Mouse (Mus musculus) limb, embryonic 13.5 days (tissue): Measurements from ENCODE around the gene Gpc3. TPM values are rescaled to one million over a fixed set of nuclear protein-coding genes. Genes with fewer than 3 reads are reported as not detected.
"Not testable (repeated sequence)": the region's sequence is repeated elsewhere in the genome, so short reads cannot be mapped to it uniquely, and the experiment has no call there.

ENCODE experiments used
- ATAC-seq: fragments of 200-750 bp; cut with Nextera tagmentation; 2 replicates; pipeline ENCODE4 v1.8.0; 2017; ENCODE audit warnings: low read depth, moderate number of reproducible peaks, moderate TSS enrichment; ENCODE audit not compliant: low FRiP score
- H3K27ac ChIP-seq: fragments of 300-500 bp; sonication (generic); 2 replicates; pipeline ENCODE4 v1.5.1; 2015; ENCODE audit warnings: inconsistent platforms, mild to moderate bottlenecking, moderate library complexity
- H3K27me3 ChIP-seq: fragments of 300-500 bp; sonication (generic); 2 replicates; pipeline ENCODE4 v1.6.1; 2015; ENCODE audit warnings: mild to moderate bottlenecking, inconsistent platforms
- H3K36me3 ChIP-seq: fragments of 300-500 bp; sonication (generic); 2 replicates; pipeline ENCODE4 v1.6.1; 2015; ENCODE audit warnings: inconsistent platforms, mild to moderate bottlenecking, moderate library complexity
- H3K4me1 ChIP-seq: fragments of 300-500 bp; sonication (generic); 2 replicates; pipeline ENCODE4 v1.6.1; 2015; ENCODE audit warnings: inconsistent platforms
- H3K4me2 ChIP-seq: fragments of 300-500 bp; sonication (generic); replicated peaks from 2 replicates; pipeline ENCODE4 v1.6.1; 2015; ENCODE audit warnings: inconsistent platforms, mild to moderate bottlenecking, moderate library complexity
- H3K4me3 ChIP-seq: fragments of 300-500 bp; sonication (generic); 2 replicates; pipeline ENCODE4 v1.5.1; 2015; ENCODE audit warnings: moderate library complexity, mild to moderate bottlenecking, inconsistent platforms
- H3K9ac ChIP-seq: fragments of 300-500 bp; sonication (generic); 2 replicates; pipeline ENCODE4 v1.6.1; 2015; ENCODE audit warnings: mild to moderate bottlenecking, inconsistent platforms
- H3K9me3 ChIP-seq: fragments of 300-500 bp; sonication (generic); 2 replicates; pipeline ENCODE4 v1.6.1; 2016; ENCODE audit warnings: inconsistent platforms
- WGBS: fragments of 180-500 bp; shearing (Covaris S2); methylation state at CpG from one replicate; pipeline ENCODE4 v1.1.7; 2015; 5-methylcytosine and 5-hydroxymethylcytosine counted together
- polyA plus RNA-seq: library from polyadenylated mRNA; unstranded; fragments of >200 nt; fragmentation: Nextera tagmentation; extraction: Ambion mirVana; gene quantifications from 2 replicates; pipeline ENCODE4 v1.2.1, GENCODE M21; 2015

Gene Gpc3
- polyA plus RNA-seq, 1 experiment from 2014 or later: 1,302 TPM

GRCm38 (mm10) chrX:52374209-52374608 lies 239.5 kb downstream of the Gpc3 start:
- Histone ChIP-seq H3K9me3 (no peaks in the 10 kb centered on the region), H3K36me3 (no peaks in the 10 kb centered on the region), H3K4me2 (no peak overlapping the region), H3K4me3 (no peak overlapping the region), H3K4me1 (peaks cover 13% of the 10 kb centered on the region), H3K27me3 (no peaks in the 10 kb centered on the region), H3K27ac (no peak overlapping the region), H3K9ac (no peak overlapping the region)
- 73% methylated on average over 14 of the region's 14 CpGs for WGBS
- no peak for ATAC-seq

- 75% methylated on average over 5 of the region's 5 CpGs for WGBS
- Histone ChIP-seq H3K27me3 (no peaks in the 10 kb centered on the region), H3K27ac (no peak overlapping the region), H3K4me1 (peaks cover 13% of the 10 kb centered on the region), H3K4me3 (no peak overlapping the region), H3K36me3 (no peaks in the 10 kb centered on the region), H3K4me2 (no peak overlapping the region), H3K9ac (no peak overlapping the region), H3K9me3 (no peaks in the 10 kb centered on the region)
- ATAC-seq: no peak
Observed at GRCm38 (mm10) chrX:52372436-52372835, 241.3 kb downstream of the Gpc3 start.

- Histone ChIP-seq H3K9ac (no peak overlapping the region), H3K4me2 (no peak overlapping the region), H3K27ac (peak overlapping the region; percentile 15; the same call in 1 of the 2 replicates), H3K9me3 (no peaks in the 10 kb centered on the region), H3K4me3 (no peak overlapping the region), H3K27me3 (0 out of 2 replicates have a peak, but pooled peaks cover 3% of the 10 kb centered on the region), H3K36me3 (no peaks in the 10 kb centered on the region), H3K4me1 (peaks cover 13% of the 10 kb centered on the region)
- 39% methylated on average over 8 of the region's 8 CpGs for WGBS
- no peak for ATAC-seq
Observed at GRCm38 (mm10) chrX:52369938-52370758, 243.6 kb downstream of the Gpc3 start.

GRCm38 (mm10) chrX:52369304-52369937 lies 244.3 kb downstream of the Gpc3 start:
- no peak overlapping the region for H3K27ac ChIP-seq
- H3K4me3 ChIP-seq: no peak overlapping the region
- H3K4me2 ChIP-seq: no peak overlapping the region
- no peaks in the 10 kb centered on the region for H3K36me3 ChIP-seq
- peaks cover 8% of the 10 kb centered on the region; the same call in 1 of the 2 replicates for H3K4me1 ChIP-seq
- no peak overlapping the region for H3K9ac ChIP-seq
- ATAC-seq: no peak
- 0 out of 2 replicates have a peak, but pooled peaks cover 3% of the 10 kb centered on the region for H3K27me3 ChIP-seq
- H3K9me3 ChIP-seq: no peaks in the 10 kb centered on the region
- 59% methylated on average over 6 of the region's 6 CpGs for WGBS

- Histone ChIP-seq H3K9me3 (no peaks in the 10 kb centered on the region), H3K36me3 (no peaks in the 10 kb centered on the region), H3K4me2 (no peak overlapping the region), H3K4me1 (peaks cover 8% of the 10 kb centered on the region; the same call in 1 of the 2 replicates), H3K27ac (no peak overlapping the region), H3K27me3 (0 out of 2 replicates have a peak, but pooled peaks cover 3% of the 10 kb centered on the region), H3K9ac (no peak overlapping the region), H3K4me3 (no peak overlapping the region)
- no peak for ATAC-seq
- WGBS: 75% methylated on average over 5 of the region's 5 CpGs
Observed at GRCm38 (mm10) chrX:52366826-52367225, 246.9 kb downstream of the Gpc3 start.

- H3K4me1 ChIP-seq: peaks cover 8% of the 10 kb centered on the region; the same call in 1 of the 2 replicates
- H3K9ac ChIP-seq: no peak overlapping the region
- no peak for ATAC-seq
- H3K27ac ChIP-seq: no peak overlapping the region
- H3K9me3 ChIP-seq: no peaks in the 10 kb centered on the region
- H3K36me3 ChIP-seq: no peaks in the 10 kb centered on the region
- no peak overlapping the region for H3K4me2 ChIP-seq
- 0 out of 2 replicates have a peak, but pooled peaks cover 3% of the 10 kb centered on the region for H3K27me3 ChIP-seq
- no peak overlapping the region for H3K4me3 ChIP-seq
- 74% methylated on average over 10 of the region's 10 CpGs for WGBS
Observed at GRCm38 (mm10) chrX:52365790-52366189, 248.0 kb downstream of the Gpc3 start.

- Histone ChIP-seq H3K9ac (no peak overlapping the region), H3K9me3 (no peaks in the 10 kb centered on the region), H3K4me2 (no peak overlapping the region), H3K36me3 (no peaks in the 10 kb centered on the region), H3K4me3 (no peak overlapping the region), H3K4me1 (0 out of 2 replicates have a peak, but pooled peaks cover 4% of the 10 kb centered on the region), H3K27ac (no peak overlapping the region; the same call in 1 of the 2 replicates), H3K27me3 (0 out of 2 replicates have a peak, but pooled peaks cover 3% of the 10 kb centered on the region)
- peak; percentile 80; the same call in 1 of the 2 replicates for ATAC-seq
- 44% methylated on average over 4 of the region's 4 CpGs for WGBS
Observed at GRCm38 (mm10) chrX:52362241-52363011, 251.3 kb downstream of the Gpc3 start.

- 82% methylated on average over 4 of the region's 4 CpGs for WGBS
- no peak for ATAC-seq
- Histone ChIP-seq H3K36me3 (no peaks in the 10 kb centered on the region), H3K27ac (no peak overlapping the region), H3K4me2 (no peak overlapping the region), H3K27me3 (no peaks in the 10 kb centered on the region), H3K4me3 (no peak overlapping the region), H3K4me1 (no peaks in the 10 kb centered on the region), H3K9me3 (no peaks in the 10 kb centered on the region), H3K9ac (no peak overlapping the region)
Observed at GRCm38 (mm10) chrX:52352981-52353380, 260.8 kb downstream of the Gpc3 start.

GRCm38 (mm10) chrX:52350631-52351030 lies 263.1 kb downstream of the Gpc3 start:
- H3K4me1 ChIP-seq, H3K4me2 ChIP-seq, H3K27ac ChIP-seq, H3K36me3 ChIP-seq, H3K4me3 ChIP-seq, H3K9me3 ChIP-seq, ATAC-seq, H3K9ac ChIP-seq, H3K27me3 ChIP-seq: not testable (repeated sequence)
- WGBS: 60% methylated on average over 5 of the region's 5 CpGs

GRCm38 (mm10) chrX:52348773-52349172 lies 265.0 kb downstream of the Gpc3 start:
- Histone ChIP-seq H3K4me3 (no peak overlapping the region), H3K27me3 (no peaks in the 10 kb centered on the region), H3K4me2 (no peak overlapping the region), H3K27ac (peak overlapping the region; percentile 22; the same call in 1 of the 2 replicates), H3K9me3 (no peaks in the 10 kb centered on the region), H3K9ac (no peak overlapping the region), H3K4me1 (no peaks in the 10 kb centered on the region), H3K36me3 (no peaks in the 10 kb centered on the region)
- WGBS: 53% methylated on average over 6 of the region's 6 CpGs
- no peak for ATAC-seq

- Histone ChIP-seq H3K4me2 (no peak overlapping the region), H3K9ac (no peak overlapping the region), H3K27ac (no peak overlapping the region), H3K4me1 (peaks cover 7% of the 10 kb centered on the region; the same call in 1 of the 2 replicates), H3K36me3 (no peaks in the 10 kb centered on the region), H3K27me3 (no peaks in the 10 kb centered on the region; the same call in 1 of the 2 replicates), H3K4me3 (no peak overlapping the region), H3K9me3 (no peaks in the 10 kb centered on the region)
- no peak for ATAC-seq
- 77% methylated on average over 3 of the region's 3 CpGs for WGBS
Observed at GRCm38 (mm10) chrX:52344018-52344417, 269.7 kb downstream of the Gpc3 start.
